In the genomic region with DNA sequence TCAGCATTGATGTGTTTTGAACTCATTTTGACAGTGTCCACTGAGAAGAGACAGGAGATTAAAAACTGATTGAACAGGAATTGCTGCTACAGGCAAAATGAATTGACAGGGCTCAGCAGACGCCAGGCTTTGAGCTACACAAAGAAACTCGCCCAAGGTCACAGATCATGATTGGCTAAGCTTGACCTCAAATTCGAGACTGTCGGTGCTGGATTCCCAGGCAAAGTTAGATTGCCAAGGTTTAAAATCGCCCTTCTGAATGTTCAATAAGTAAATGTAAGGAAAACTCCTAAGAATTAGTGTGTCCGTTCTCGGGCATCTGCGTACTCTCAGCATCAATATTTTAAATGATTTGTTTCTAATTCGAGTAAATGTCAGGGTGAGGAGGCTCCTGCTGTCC, we compare ENCODE assay signal across 27 mouse cellular contexts. TPM values are rescaled to one million over a fixed set of nuclear protein-coding genes. Genes with fewer than 3 reads are reported as not detected.
DNase-seq lines count a peak whose midpoint lies in the region; ATAC-seq lines count a peak whose summit lies in the region.
"Had no signal": no experiment of that assay in that cellular context is flagged by ENCODE, and none has a peak within 500 bp of the region (broad histone marks: within the 10 kb centered on the region; RNA-seq: fewer than 3 reads in every experiment).

No protein-coding gene starts in this region.

- H3K4me1 ChIP-seq in midbrain, embryonic 11.5 days (ENCODE audit: control insufficient read depth, insufficient read depth, low read length), result peaks cover 21% of the 10 kb centered on the region
- H3K4me1 ChIP-seq in midbrain, embryonic 16.5 days (ENCODE audit: control insufficient read depth, insufficient read depth, low read length), result peaks cover 6% of the 10 kb centered on the region; the same call in 1 of the 2 replicates

- H3K36me3 ChIP-seq in midbrain, embryonic 11.5 days (ENCODE audit: control insufficient read depth, insufficient read depth, low read length), result no peaks in the 10 kb centered on the region
- no peaks in the 10 kb centered on the region for H3K36me3 ChIP-seq in midbrain, embryonic 16.5 days (ENCODE audit: control insufficient read depth, insufficient read depth, low read length)
- H3K36me3 ChIP-seq: G1E had no signal

- no peak overlapping the region for H3K27ac ChIP-seq in midbrain, embryonic 11.5 days (ENCODE audit: low read depth, low read length)
- H3K27ac ChIP-seq in midbrain, embryonic 16.5 days (ENCODE audit: low read length), result no peak overlapping the region

- peak; percentile 49 for DNase-seq in adrenal gland, adult 2 months
- no peak for DNase-seq in adrenal gland, postnatal 25 days
- DNase-seq in embryo, embryonic 10 days (ENCODE audit: low spot score), result peak; percentile 31
- DNase-seq in embryo, embryonic 11 days, result no peak
- DNase-seq in midbrain, embryonic 11.5 days (ENCODE audit: low spot score, missing footprints), result peak; percentile 88
- DNase-seq: adrenal gland, adult 8-10 months; adrenal gland, postnatal 10 days; adrenal gland, postnatal 14 days; B cell, adult 2 months; cerebellum, adult 11 months; cerebellum, adult 11-12 months; cerebellum, adult 18-20 months; cerebellum, adult 2 months; cerebellum, adult 8-10 months had no signal

- no peak overlapping the region for H3K4me3 ChIP-seq in midbrain, embryonic 11.5 days (ENCODE audit: low read depth, low read length)
- H3K4me3 ChIP-seq in midbrain, embryonic 16.5 days (ENCODE audit: low read depth, low read length), result no peak overlapping the region

- no peak overlapping the region for H3K9ac ChIP-seq in midbrain, embryonic 11.5 days (ENCODE audit: low read length)
- H3K9ac ChIP-seq in midbrain, embryonic 16.5 days (ENCODE audit: low read depth, low read length), result no peak overlapping the region

- WGBS in midbrain, embryonic 11.5 days, result 48% methylated on average over 9 of the region's 9 CpGs
- 49% methylated on average over 9 of the region's 9 CpGs for WGBS in midbrain, embryonic 16.5 days

- peaks cover 32% of the 10 kb centered on the region for H3K27me3 ChIP-seq in midbrain, embryonic 11.5 days (ENCODE audit: control insufficient read depth, insufficient read depth, low read length)
- peaks cover 21% of the 10 kb centered on the region for H3K27me3 ChIP-seq in midbrain, embryonic 16.5 days (ENCODE audit: control insufficient read depth, insufficient read depth, low read depth, low read length)
- H3K27me3 ChIP-seq: CH12.LX had no signal

- ATAC-seq in midbrain, embryonic 11.5 days (ENCODE audit: low FRiP score), result no peak
- ATAC-seq in midbrain, embryonic 16.5 days, result no peak
- ATAC-seq: activated CD4-positive, CD25-positive, alpha-beta regulatory T cell, adult 4 months; CD4-positive, CD25-positive, alpha-beta regulatory T cell, adult 4 months; Patski had no signal

- no peak overlapping the region for H3K4me2 ChIP-seq in midbrain, embryonic 11.5 days
- no peak overlapping the region for H3K4me2 ChIP-seq in midbrain, embryonic 16.5 days (ENCODE audit: low read length)

- no peaks in the 10 kb centered on the region for H3K9me3 ChIP-seq in midbrain, embryonic 11.5 days (ENCODE audit: control insufficient read depth, low read length)
- no peaks in the 10 kb centered on the region for H3K9me3 ChIP-seq in midbrain, embryonic 16.5 days (replicated peaks; ENCODE audit: control insufficient read depth, low read length, poor library complexity, severe bottlenecking)
- H3K9me3 ChIP-seq: G1E had no signal

RNA-seq across cellular contexts. Expression of gene Sowaha, which starts 9.3 kb away (rescaled TPM):
- under 1 TPM; 0.29 to 0.45 TPM for total RNA-seq in adrenal gland, adult 2 months (2021)
- polyA plus RNA-seq in adrenal gland, adult 2 months (2012; rRNA removed), result 0.47 and 0.72 TPM in 2 replicates
- 0.30 and 0.33 TPM in 2 replicates for total RNA-seq in adrenal gland, postnatal 25 days (2021)
- polyA plus RNA-seq in midbrain, embryonic 11.5 days (2014; fragmentation: Nextera tagmentation; extraction: Ambion mirVana), result 0.05 and 0.15 TPM in 2 replicates
- polyA plus RNA-seq in midbrain, embryonic 16.5 days (2015; fragmentation: Nextera tagmentation; extraction: Ambion mirVana), result 1.1 and 1.6 TPM in 2 replicates
- total RNA-seq: CH12.LX, MEL had no signal
- polyA plus RNA-seq: activated CD4-positive, CD25-positive, alpha-beta regulatory T cell, adult 4 months; C2C12; CD4-positive, CD25-positive, alpha-beta regulatory T cell, adult 4 months; Patski had no signal

RNA-seq across cellular contexts. Expression of gene Gm9945, which starts 9.5 kb away (rescaled TPM):
- total RNA-seq in adrenal gland, adult 2 months (2021), result not detected
- not detected in 2 replicates for polyA plus RNA-seq in adrenal gland, adult 2 months (2012; rRNA removed)
- not detected in 2 replicates for total RNA-seq in adrenal gland, postnatal 25 days (2021)
- 0.15 TPM in 1 of 2 replicates, not detected in the other for polyA plus RNA-seq in midbrain, embryonic 11.5 days (2014; fragmentation: Nextera tagmentation; extraction: Ambion mirVana)
- not detected in 2 replicates for polyA plus RNA-seq in midbrain, embryonic 16.5 days (2015; fragmentation: Nextera tagmentation; extraction: Ambion mirVana)
- total RNA-seq: adrenal gland, adult 18-20 months; adrenal gland, adult 8-10 months; adrenal gland, postnatal 10 days; adrenal gland, postnatal 14 days; adrenal gland, postnatal 36 days; adrenal gland, postnatal 4 days; CH12.LX; ES-E14; MEL had no signal
- polyA plus RNA-seq: activated CD4-positive, CD25-positive, alpha-beta regulatory T cell, adult 4 months; brain, embryonic 14.5 days; C2C12; CD4-positive, CD25-positive, alpha-beta regulatory T cell, adult 4 months; Patski had no signal

RNA-seq across cellular contexts. Expression of gene Gm9837, which starts 19.1 kb away (rescaled TPM):
- total RNA-seq in adrenal gland, adult 2 months (2021), result not detected
- not detected in 2 replicates for polyA plus RNA-seq in adrenal gland, adult 2 months (2012; rRNA removed)
- total RNA-seq in adrenal gland, postnatal 25 days (2021), result not detected in 2 replicates
- polyA plus RNA-seq in midbrain, embryonic 11.5 days (2014; fragmentation: Nextera tagmentation; extraction: Ambion mirVana), result not detected in 2 replicates
- polyA plus RNA-seq in midbrain, embryonic 16.5 days (2015; fragmentation: Nextera tagmentation; extraction: Ambion mirVana), result not detected in 2 replicates
- total RNA-seq: adrenal gland, adult 18-20 months; adrenal gland, adult 8-10 months; adrenal gland, postnatal 10 days; adrenal gland, postnatal 14 days; adrenal gland, postnatal 36 days; adrenal gland, postnatal 4 days; CH12.LX; ES-E14; MEL had no signal
- polyA plus RNA-seq: activated CD4-positive, CD25-positive, alpha-beta regulatory T cell, adult 4 months; brain, embryonic 14.5 days; C2C12; CD4-positive, CD25-positive, alpha-beta regulatory T cell, adult 4 months; cerebellum, adult 2 months; G1E; Patski had no signal

RNA-seq across cellular contexts. Expression of gene Sept8, which starts 29.6 kb away (rescaled TPM):
- total RNA-seq in adrenal gland, adult 2 months (2021), result 10 to 100 TPM; 38.1 to 43.7 TPM
- polyA plus RNA-seq in adrenal gland, adult 2 months (2012; rRNA removed), result 32.7 and 46.9 TPM in 2 replicates
- 44.5 and 44.6 TPM in 2 replicates for total RNA-seq in adrenal gland, postnatal 25 days (2021)
- 11.6 and 14.9 TPM in 2 replicates for polyA plus RNA-seq in midbrain, embryonic 11.5 days (2014; fragmentation: Nextera tagmentation; extraction: Ambion mirVana)
- 20.0 and 20.7 TPM in 2 replicates for polyA plus RNA-seq in midbrain, embryonic 16.5 days (2015; fragmentation: Nextera tagmentation; extraction: Ambion mirVana)

RNA-seq across cellular contexts. Expression of gene Shroom1, which starts 32.4 kb away (rescaled TPM):
- 1 to 10 TPM; 3.5 to 3.8 TPM for total RNA-seq in adrenal gland, adult 2 months (2021)
- polyA plus RNA-seq in adrenal gland, adult 2 months (2012; rRNA removed), result 5.0 and 5.3 TPM in 2 replicates
- total RNA-seq in adrenal gland, postnatal 25 days (2021), result 3.4 and 4.6 TPM in 2 replicates
- 1.6 and 1.9 TPM in 2 replicates for polyA plus RNA-seq in midbrain, embryonic 11.5 days (2014; fragmentation: Nextera tagmentation; extraction: Ambion mirVana)
- polyA plus RNA-seq in midbrain, embryonic 16.5 days (2015; fragmentation: Nextera tagmentation; extraction: Ambion mirVana), result 3.0 and 4.5 TPM in 2 replicates
- total RNA-seq: CH12.LX, MEL had no signal
- polyA plus RNA-seq: CD4-positive, CD25-positive, alpha-beta regulatory T cell, adult 4 months; G1E; Patski had no signal

Comparison
In these comparisons a context has a peak if more than half of its experiments do, and no peak if none do; other contexts are left out.
1. DNase-seq: peak in adrenal gland, adult 2 months (single experiment), embryo, embryonic 10 days (single experiment) and midbrain, embryonic 11.5 days (single experiment); none in adrenal gland, postnatal 25 days (single experiment) and embryo, embryonic 11 days (single experiment).